Mouse (Mus musculus) activated CD4-positive, CD25-positive, alpha-beta regulatory T cell, adult 4 months (primary cell): ENCODE data around the gene Vps8. TPM values are rescaled to one million over a fixed set of nuclear protein-coding genes. Genes with fewer than 3 reads are reported as not detected.

Source experiments
- ATAC-seq: one replicate; pipeline ENCODE4 v1.8.0; 2017
- polyA plus RNA-seq, 2 experiments: library from polyadenylated mRNA; unstranded; fragments of 100-300 nt; shearing (Covaris generic); gene quantifications; one replicate each; pipeline ENCODE4 v1.2.1; 2017

The Vps8 gene
- polyA plus RNA-seq, 2 experiments from 2014 or later: 13.5 to 15.2 TPM

DNA sequence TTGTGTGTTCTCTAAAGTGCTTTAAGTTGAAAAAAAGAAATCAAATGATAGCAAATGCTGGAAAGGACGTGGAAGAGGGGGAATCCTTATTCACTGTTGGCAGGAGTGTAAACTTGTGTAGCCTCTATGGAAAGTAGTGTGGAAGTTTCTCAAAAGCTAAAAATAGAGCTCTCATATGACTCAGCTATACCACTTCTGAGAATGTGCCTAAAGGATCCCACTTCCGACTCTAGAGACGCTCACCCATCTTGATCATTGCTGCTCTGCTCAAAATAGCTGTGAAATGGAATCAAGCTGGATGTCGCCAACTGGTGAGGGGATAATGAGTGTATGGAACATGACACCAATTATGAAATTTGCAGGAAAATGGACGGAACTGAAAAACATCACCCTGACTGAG lies 264.5 kb downstream of the Vps8 start:
- no peak for ATAC-seq

DNA sequence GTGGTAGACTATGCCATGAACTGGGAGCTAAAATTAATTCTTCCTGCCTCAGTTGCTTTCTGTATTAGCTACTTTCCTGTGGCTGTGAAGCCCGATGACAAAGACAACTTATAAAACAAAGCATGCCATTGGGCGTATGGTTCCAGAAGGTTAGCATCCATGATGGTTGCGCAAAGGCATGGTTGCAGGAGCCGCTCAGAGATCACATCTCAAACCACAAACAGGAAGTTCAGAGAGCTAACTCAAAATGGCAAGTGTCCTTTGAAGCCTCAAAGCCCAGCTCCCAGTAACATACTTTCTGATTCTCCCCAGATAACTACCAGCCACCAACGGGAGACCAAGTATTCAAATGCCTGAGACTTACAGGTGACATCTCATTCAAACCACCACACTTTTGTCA lies 266.2 kb downstream of the Vps8 start:
- ATAC-seq: peak; percentile 67

DNA sequence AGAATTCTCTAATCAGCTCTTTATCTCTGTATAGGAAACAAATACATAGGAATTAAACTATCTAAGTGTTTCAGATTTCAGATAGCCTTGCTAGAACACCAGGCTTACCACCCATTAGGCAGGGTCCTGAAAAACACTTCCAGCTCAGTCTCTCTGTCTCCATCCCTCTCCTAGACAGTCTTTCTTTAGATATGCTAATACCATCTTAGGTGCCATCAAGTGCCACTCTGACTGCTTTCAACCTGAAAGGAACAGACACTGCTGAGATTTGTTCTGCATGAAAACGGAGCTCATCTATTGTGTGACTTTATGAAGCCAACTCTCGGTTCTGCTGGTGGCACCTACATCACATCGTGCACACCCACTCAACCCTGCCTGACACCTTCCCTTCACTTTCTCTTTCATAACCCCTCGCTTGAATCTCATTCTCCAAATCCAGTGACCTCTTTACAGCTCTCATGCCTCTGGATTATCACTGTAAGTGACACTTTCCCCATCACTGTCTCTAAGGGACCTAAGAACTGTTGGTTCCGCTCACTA lies 267.4 kb downstream of the Vps8 start:
- ATAC-seq: peak; percentile 34

DNA sequence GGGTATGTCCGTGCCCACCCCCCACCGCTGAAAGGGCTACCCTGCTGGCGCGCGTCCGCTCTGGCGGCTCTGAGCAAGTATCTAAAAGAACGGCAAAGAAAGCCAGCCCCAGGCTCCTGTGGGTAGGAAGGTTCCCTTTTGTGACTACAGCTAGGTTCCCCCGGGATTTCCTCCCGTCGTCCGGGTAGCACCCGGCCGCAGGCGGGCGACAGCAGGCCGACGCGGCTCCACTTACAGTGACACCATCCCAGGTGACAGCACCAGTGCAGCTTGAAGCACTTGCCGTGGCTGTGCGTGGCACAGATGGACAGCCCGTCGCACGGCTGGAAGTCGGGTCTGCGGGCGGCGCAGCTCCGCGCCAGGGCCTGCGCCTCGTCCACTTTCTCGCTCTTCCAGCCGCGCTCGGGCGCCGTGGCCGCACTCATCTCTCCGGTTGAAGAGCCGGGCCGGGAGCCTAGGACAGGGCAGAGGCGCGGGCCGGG lies 271.1 kb downstream of the Vps8 start:
- ATAC-seq: peak; percentile 24

Other genes starting within 250 kb of the Vps8 start
- not detected for gene Ephb3, start 218.4 kb upstream of the Vps8 start, polyA plus RNA-seq